Mouse (Mus musculus) CD8-positive naive resting alpha-beta T cell, adult 57 days (primary cell): ENCODE data around the gene Rhbdl1. TPM values are rescaled to one million over a fixed set of nuclear protein-coding genes. Genes with fewer than 3 reads are reported as not detected.

Experiments used
- total RNA-seq: library from RNA; stranded (reverse); gene quantifications from one replicate; pipeline ENCODE4 v1.2.4, GENCODE M21; 2023

Rhbdl1 gene
- total RNA-seq, 1 experiment from 2014 or later = 7.2 TPM

Other genes starting within 250 kb of the Rhbdl1 start
- not detected for gene Gng13, start 120.1 kb downstream of the Rhbdl1 start, total RNA-seq
- gene Chtf18, start 109.9 kb downstream of the Rhbdl1 start, total RNA-seq = 10.9 TPM
- 4.2 TPM for gene Rpusd1, start 109.6 kb downstream of the Rhbdl1 start, total RNA-seq
- not detected for gene Mslnl, start 101.3 kb downstream of the Rhbdl1 start, total RNA-seq
- gene Msln, start 82.9 kb downstream of the Rhbdl1 start, total RNA-seq = not detected
- 26.5 TPM for gene Narfl, start 63.5 kb downstream of the Rhbdl1 start, total RNA-seq
- gene Haghl, start 51.6 kb downstream of the Rhbdl1 start, total RNA-seq = 21.2 TPM
- not detected for gene Ccdc78, start 50.7 kb downstream of the Rhbdl1 start, total RNA-seq
- 44.7 TPM for gene Fam173a, start 44.4 kb downstream of the Rhbdl1 start, total RNA-seq
- not detected for gene AC134908.4, start 41.6 kb downstream of the Rhbdl1 start, total RNA-seq
- 22.7 TPM for gene Metrn, start 40.2 kb downstream of the Rhbdl1 start, total RNA-seq
- not detected for gene Fbxl16, start 28.2 kb downstream of the Rhbdl1 start, total RNA-seq
- 22.7 TPM for gene Wdr24, start 13.7 kb downstream of the Rhbdl1 start, total RNA-seq
- gene Jmjd8, start 8.4 kb downstream of the Rhbdl1 start, total RNA-seq = 32.0 TPM
- 61.9 TPM for gene Stub1, start 3.9 kb downstream of the Rhbdl1 start, total RNA-seq
- gene Gm20683, start 4.5 kb upstream of the Rhbdl1 start, total RNA-seq = 9.9 TPM
- gene Rhot2, start 7.6 kb upstream of the Rhbdl1 start, total RNA-seq = 72.3 TPM
- 28.9 TPM for gene Wdr90, start 24.2 kb upstream of the Rhbdl1 start, total RNA-seq
- gene Mcrip2, start 31.5 kb upstream of the Rhbdl1 start, total RNA-seq = 8.2 TPM
- gene Mettl26, start 37.8 kb upstream of the Rhbdl1 start, total RNA-seq = 29.2 TPM
- 5.9 TPM for gene Wfikkn1, start 43.6 kb upstream of the Rhbdl1 start, total RNA-seq
- gene Rab40c, start 82.4 kb upstream of the Rhbdl1 start, total RNA-seq = 23.6 TPM
- gene Pigq, start 107.6 kb upstream of the Rhbdl1 start, total RNA-seq = 55.6 TPM
- gene Nhlrc4, start 107.7 kb upstream of the Rhbdl1 start, total RNA-seq = not detected
- gene A930017K11Rik, start 115.3 kb upstream of the Rhbdl1 start, total RNA-seq = not detected
- gene Capn15, start 148.5 kb upstream of the Rhbdl1 start, total RNA-seq = 39.1 TPM
- 13.4 TPM for gene Rab11fip3, start 232.3 kb upstream of the Rhbdl1 start, total RNA-seq